Mouse (Mus musculus) spleen, embryonic (tissue): ENCODE results near the gene Tap1.
"Not testable (repeated sequence)": the region's sequence is repeated elsewhere in the genome, so short reads cannot be mapped to it uniquely, and the experiment has no call there.

Experiments used
- CTCF ChIA-PET: fragments of 350-600 bp; sonication (Branson Sonifier 250); formaldehyde crosslinking; loops from one replicate; lab custom pipeline; 2022; lab: Charles Lee

The Tap1 gene

GRCm38 (mm10) chr17:34201506-34202055, 14.2 kb downstream of the Tap1 start:
- CTCF ChIA-PET: interaction anchor here (1.0 to 1.3 kb wide), 2 partner anchors 15 to 125 kb away, joined by 3 read pairs; no protein-coding TSS in a partner anchor

GRCm38 (mm10) chr17:34202760-34203442, 15.5 kb downstream of the Tap1 start:
- CTCF ChIA-PET: interaction anchor here (0.6 kb wide), 1 partner anchor 12 kb away, joined by 7 read pairs; no protein-coding TSS in a partner anchor

GRCm38 (mm10) chr17:34203444-34203843, 16.1 kb downstream of the Tap1 start, which contains the start of gene Tap2:
Gene Tap2, plus strand, starts transcription at chr17:34203527.
- CTCF ChIA-PET: interaction anchor here (0.6 to 2.2 kb wide), 2 partner anchors 11 to 33 kb away, joined by 7 to 12 read pairs; no protein-coding TSS in a partner anchor

- CTCF ChIA-PET: interaction anchor here (1.0 to 2.2 kb wide), 2 partner anchors 18 to 34 kb away, joined by 3 to 12 read pairs; no protein-coding TSS in a partner anchor
Measured at GRCm38 (mm10) chr17:34204303-34205010, 17.1 kb downstream of the Tap1 start.

GRCm38 (mm10) chr17:34205021-34205745, 17.8 kb downstream of the Tap1 start:
- CTCF ChIA-PET: interaction anchor here (1.0 to 2.2 kb wide), 2 partner anchors 19 to 35 kb away, joined by 3 to 12 read pairs; no protein-coding TSS in a partner anchor

- CTCF ChIA-PET: interaction anchor here (2.2 kb wide), 1 partner anchor 36 kb away, joined by 12 read pairs; no protein-coding TSS in a partner anchor
Measured at GRCm38 (mm10) chr17:34205746-34206176, 18.4 kb downstream of the Tap1 start.

- CTCF ChIA-PET: interaction anchor here (0.6 to 0.7 kb wide), 2 partner anchors 66 to 108 kb away, joined by 5 to 6 read pairs; no protein-coding TSS in a partner anchor
Measured at GRCm38 (mm10) chr17:34206731-34207130, 19.4 kb downstream of the Tap1 start.

- CTCF ChIA-PET: interaction anchor here (0.6 to 0.7 kb wide), 2 partner anchors 66 to 108 kb away, joined by 5 to 6 read pairs; no protein-coding TSS in a partner anchor
Measured at GRCm38 (mm10) chr17:34207456-34207855, 20.1 kb downstream of the Tap1 start.

- CTCF ChIA-PET: interaction anchor here (0.6 kb wide), 1 partner anchor 390 kb away, joined by 4 read pairs; the partner anchor contains the start of gene Ager
Measured at GRCm38 (mm10) chr17:34207866-34208265, 20.5 kb downstream of the Tap1 start.

GRCm38 (mm10) chr17:34208421-34208820, 21.1 kb downstream of the Tap1 start:
- CTCF ChIA-PET: interaction anchor here (0.6 kb wide), 1 partner anchor 389 kb away, joined by 4 read pairs; the partner anchor contains the start of gene Ager

GRCm38 (mm10) chr17:34209680-34210079, 22.3 kb downstream of the Tap1 start:
- CTCF ChIA-PET: interaction anchor here (0.7 kb wide), 1 partner anchor 175 kb away, joined by 3 read pairs; no protein-coding TSS in a partner anchor

GRCm38 (mm10) chr17:34210599-34210998, 23.2 kb downstream of the Tap1 start:
- CTCF ChIA-PET: interaction anchor here (0.6 to 0.9 kb wide), 2 partner anchors 11 to 186 kb away, joined by 3 read pairs; partner anchors contain the start of gene Ring1

- CTCF ChIA-PET: interaction anchor here (0.6 kb wide), 1 partner anchor 82 kb away, joined by 5 read pairs; no protein-coding TSS in a partner anchor
Measured at GRCm38 (mm10) chr17:34211746-34212365, 24.5 kb downstream of the Tap1 start.

GRCm38 (mm10) chr17:34213936-34214335, 26.6 kb downstream of the Tap1 start:
- CTCF ChIA-PET: no interaction called here

GRCm38 (mm10) chr17:34215176-34215575, 27.8 kb downstream of the Tap1 start:
- CTCF ChIA-PET: interaction anchor here (0.7 kb wide), 1 partner anchor 222 kb away, joined by 4 read pairs; no protein-coding TSS in a partner anchor

- CTCF ChIA-PET: no interaction called here
Measured at GRCm38 (mm10) chr17:34217216-34217928, 30.0 kb downstream of the Tap1 start.

- CTCF ChIA-PET: no interaction called here
Measured at GRCm38 (mm10) chr17:34217986-34218385, 30.6 kb downstream of the Tap1 start.

GRCm38 (mm10) chr17:34218675-34219074, 31.3 kb downstream of the Tap1 start:
- CTCF ChIA-PET: no interaction called here

- CTCF ChIA-PET: not testable (repeated sequence)
Measured at GRCm38 (mm10) chr17:34219096-34219495, 31.7 kb downstream of the Tap1 start.
